Mouse (Mus musculus): ENCODE data around the gene Pltp.

The Pltp gene

GRCm38 (mm10) chr2:164835164-164835563 lies 22.3 kb downstream of the Pltp start:
- no peak for DNase-seq

DNA sequence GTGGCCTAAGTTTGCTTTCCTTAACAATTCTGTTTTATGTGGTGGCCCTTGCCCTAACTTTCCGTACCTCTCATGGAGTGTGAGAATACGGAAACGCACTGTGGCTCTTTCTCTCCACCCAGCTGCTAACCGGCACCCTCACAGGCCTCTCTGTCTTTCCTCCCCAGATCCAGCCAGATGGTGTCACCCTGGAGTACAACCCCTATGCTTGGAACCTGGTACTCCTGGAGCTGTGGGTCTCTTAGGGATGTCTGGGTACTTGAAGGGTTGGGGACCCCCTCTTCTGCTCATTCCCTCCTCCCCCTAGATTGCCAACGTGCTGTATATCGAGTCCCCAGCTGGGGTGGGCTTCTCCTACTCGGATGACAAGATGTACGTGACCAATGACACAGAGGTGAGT lies 23.0 kb downstream of the Pltp start:
- DNase-seq: peak; percentile 41 to 57

DNA sequence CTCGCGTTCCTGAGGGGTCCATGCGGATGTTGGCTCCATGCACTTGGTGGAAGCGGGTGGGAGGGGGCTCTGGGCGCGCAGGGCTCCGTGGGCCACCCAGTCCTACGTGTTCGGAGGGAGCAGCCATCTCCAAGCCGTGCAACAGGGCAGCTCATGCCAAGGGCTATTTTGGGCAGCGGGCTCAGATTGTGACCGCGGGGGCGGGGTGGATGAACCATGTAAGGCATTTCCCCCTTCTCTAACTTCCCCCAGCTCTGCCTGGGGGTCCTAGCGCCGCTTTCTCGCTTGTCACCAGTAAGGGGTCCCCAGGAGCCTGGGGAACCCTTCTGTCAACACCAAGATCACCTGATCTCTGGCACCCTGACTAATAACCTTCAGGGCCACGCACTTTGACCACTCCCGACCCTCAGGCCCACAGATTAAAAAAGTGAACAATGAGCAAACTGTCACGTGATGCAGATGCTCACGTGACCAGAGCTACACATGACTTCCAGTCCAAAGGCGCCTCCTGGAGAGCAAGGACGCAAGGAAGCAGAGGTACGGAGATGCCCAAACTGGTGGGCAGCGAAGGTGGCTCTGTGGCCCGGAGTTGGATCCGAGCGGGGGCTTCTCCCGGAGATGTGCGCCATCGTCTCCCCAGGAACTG lies 24.1 kb downstream of the Pltp start, which contains the start of gene Neurl2:
Gene Neurl2, minus strand, starts transcription at position 143 of the 646 bp plus-strand sequence.
- peak; percentile 84 to 86 for DNase-seq

DNA sequence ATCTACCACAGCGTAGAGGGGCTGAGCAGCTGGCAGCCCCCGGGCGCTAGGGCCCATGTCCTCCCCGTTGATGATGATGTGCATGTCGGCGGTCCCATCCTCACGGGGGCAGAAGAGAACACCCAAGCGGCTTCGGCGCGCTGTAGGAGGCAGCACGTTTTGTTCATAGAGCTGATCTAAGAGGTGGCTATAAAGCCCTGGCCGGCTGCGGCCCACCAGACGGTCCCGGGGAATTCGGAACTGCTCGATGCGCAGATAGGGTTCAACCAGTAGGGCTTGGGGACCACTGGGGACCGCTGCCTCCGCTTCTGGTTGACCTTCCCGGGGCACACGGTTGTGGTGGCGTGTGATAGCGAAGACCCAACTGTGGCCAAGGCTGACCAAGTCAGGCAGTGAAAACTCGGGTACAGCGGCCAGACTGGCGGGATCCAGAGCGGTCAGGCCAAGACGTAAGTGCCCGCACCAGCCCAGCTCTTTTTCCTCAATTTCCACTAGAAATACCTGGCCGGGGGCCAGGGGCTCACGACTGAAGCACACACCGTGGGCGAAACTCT lies 24.7 kb downstream of the Pltp start, which contains the start of gene Ctsa:
Gene Ctsa, plus strand, starts transcription at position 126 of the 554 bp plus-strand sequence.
- peak; percentile 82 for DNase-seq

GRCm38 (mm10) chr2:164832032-164832747 lies 25.3 kb downstream of the Pltp start:
- DNase-seq: no peak

DNA sequence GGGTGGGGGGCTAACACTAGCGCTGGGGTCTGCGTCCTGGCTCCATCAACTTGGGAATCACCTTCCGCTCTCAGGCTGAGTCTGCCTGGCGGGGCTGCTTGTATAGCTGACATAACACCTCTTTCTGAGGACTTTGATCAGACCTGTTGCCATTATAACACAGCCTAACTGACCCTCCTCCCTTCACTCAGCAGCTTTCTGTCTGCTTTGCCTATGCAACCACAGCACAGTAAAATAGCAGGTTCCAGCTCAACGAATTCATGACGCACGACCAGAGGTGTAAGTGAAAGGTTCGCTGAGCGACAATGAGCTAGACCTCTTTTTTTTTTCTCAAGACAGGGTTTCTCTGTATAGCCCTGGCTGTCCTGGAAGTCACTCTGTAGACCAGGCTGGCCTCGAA lies 26.5 kb downstream of the Pltp start:
- no peak for DNase-seq

GRCm38 (mm10) chr2:164829090-164829489 lies 28.4 kb downstream of the Pltp start:
- no peak for DNase-seq

DNA sequence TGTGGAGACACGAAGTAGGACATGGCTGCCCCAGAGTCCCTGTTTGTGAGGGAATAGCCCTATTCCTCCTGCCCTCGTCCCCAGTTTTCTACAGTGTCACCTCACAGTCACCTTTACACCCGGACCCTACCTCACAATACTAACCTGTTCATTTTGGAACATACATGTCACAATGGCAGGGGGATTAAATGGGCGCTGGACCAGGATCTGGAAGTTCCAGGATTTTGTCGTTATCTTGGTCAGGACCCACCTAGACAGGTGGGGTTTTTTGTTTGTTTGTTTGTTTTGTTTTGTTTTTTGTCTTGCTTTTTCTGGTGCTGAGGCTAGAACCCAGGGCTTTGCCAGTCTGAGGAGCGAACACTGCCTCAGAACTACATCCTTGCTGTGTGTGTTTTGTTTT lies 29.1 kb downstream of the Pltp start, which contains the start of gene Spata25:
Gene Spata25, minus strand, starts transcription at position 101 of the 400 bp plus-strand sequence.
- no peak for DNase-seq

DNA sequence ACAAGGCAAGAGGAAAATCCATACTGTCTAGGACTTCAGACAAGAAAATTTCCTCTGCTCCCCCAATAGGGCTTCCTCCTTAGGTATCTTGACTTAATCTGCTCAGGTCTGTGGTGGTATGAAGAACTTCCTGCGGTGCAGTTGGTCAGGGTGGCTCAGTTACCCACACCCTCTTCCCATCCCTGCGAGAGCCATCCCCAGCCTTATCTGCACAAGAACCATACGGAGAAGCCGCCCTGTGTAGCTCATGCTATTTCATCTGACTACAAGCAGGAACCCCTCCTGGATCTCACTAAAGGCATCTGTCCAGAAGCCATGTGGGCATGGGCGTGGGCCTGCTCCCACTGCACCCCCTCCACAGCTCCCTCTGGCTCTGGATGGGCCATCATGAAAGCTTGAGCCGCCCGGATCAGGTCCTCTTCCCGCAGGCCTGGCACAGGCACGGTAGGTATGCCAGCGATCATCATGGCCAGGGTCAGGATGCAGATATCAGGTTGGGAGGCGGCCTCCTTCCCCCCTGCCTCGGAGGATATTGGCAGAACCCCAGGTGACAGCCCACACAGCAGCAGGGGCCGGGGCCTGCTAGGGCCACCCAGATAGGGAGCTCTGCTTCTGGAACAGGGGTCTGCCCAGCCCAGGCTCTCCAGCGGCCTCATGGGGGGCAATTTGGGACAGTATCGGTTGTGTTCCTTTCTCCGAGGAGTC lies 30.2 kb downstream of the Pltp start:
- DNase-seq: no peak

DNA sequence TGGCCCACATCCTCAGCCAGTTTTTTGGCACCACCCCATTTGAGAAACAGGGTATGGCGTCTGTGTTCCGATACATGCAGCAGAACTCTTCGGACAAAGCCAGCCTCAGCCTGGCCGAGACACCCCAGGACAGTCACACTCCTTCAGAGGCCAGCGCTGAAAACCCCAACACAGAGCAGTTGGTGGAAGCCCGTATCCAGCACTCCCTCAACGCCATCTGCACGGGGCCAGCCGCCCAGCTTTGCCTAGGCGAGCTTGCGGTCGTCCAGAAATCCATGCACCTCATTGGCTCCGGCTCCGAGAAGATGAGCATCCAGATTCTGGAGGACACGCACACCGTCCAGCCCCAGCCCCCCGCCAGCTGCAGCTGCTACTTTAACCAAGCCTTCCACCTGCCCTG lies 32.0 kb downstream of the Pltp start:
- no peak for DNase-seq

GRCm38 (mm10) chr2:164823969-164824368 lies 33.5 kb downstream of the Pltp start:
- no peak for DNase-seq

DNA sequence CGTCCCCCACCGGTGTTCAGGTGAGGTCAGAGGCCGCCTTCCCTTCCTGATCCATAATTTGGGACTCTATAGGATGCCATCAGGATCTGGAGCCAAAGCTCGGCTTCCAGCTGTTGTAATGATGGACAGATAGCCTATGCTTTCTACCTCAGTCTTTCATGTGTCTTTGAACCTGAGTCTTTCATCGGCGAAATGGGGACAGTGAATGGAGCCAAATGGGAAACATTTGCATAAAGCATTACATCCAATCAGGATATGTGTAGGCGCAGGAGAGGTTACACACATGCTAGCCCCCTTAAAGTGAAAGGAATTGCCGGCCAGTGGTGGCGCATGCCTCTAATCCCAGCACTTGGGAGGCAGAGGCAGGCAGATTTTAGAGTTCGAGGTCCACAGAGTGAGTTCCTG lies 34.3 kb downstream of the Pltp start:
- peak in 1 of 2 experiments; percentile 17 for DNase-seq

DNA sequence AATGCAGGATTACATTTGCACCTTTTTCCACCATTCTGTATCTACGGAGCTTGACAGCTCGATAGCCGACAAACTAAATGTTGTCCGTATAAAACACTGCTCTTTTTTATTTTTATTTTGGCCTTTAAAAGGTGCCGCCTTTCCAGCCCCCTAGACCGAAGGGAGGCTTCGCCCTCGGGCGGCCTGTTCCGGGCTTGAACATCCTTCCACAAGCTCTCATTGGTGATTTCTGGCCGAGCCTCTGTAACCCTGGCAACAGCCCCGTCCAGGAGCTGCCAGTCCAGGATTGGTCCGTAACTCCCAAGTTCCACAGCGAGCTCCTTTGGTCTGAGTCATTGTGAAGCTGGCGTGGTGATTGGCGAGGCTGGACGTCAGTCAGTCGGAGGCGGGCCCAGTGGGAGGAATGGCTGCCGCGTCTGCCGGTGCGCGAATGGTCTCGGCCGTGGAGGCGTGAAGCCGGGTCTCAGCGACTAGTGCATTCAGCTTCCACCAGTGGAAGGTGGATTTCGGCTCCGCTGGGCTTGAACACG lies 34.8 kb downstream of the Pltp start, which contains the start of gene Zswim1:
Gene Zswim1, plus strand, starts transcription at position 51 of the 530 bp plus-strand sequence.
- DNase-seq: peak; percentile 98 to 100

DNA sequence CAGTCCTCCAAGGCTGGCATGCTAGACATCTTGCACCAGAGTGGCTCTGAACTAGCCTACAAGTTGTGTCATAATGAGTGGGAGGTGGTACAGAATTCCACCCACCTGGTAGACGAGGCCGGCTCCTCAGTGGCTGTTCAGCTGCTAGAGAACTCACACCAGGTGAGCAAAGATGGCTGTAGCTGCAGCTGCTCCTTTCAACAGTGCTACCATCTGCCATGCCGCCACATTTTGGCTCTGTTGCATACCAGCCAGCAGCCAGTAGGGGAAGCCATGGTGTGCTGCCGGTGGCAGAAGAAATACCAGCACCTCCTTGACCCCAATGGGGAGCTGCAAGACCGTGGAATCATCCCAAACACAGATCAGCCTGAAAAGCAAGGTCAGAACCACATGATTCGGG lies 36.5 kb downstream of the Pltp start:
- no peak for DNase-seq

DNA sequence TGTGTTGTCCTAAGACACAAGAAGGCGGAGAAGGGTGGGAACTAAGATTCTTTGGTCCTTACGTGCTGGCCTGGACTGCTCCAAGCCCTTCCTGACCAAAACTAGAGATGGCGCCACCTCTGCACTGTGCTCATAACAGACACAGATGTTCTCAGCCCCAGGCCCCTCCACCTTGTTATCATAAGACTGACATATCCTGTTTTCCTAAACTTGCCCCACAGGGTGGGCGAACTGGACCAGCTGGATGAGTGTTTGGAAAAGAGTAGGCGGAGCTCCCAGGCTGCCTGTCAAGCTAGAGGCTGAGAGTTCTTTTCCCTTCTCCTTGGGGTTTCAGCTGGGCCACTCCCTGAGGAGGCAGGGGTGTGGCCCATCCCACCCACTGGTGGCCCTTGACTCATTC lies 39.8 kb downstream of the Pltp start:
- DNase-seq: no peak

- no peak for DNase-seq
These were observed 40.3 kb downstream of the Pltp start for GRCm38 (mm10) chr2:164817206-164817605.

GRCm38 (mm10) chr2:164815821-164816220 lies 41.7 kb downstream of the Pltp start:
- DNase-seq: no peak

GRCm38 (mm10) chr2:164815348-164815747 lies 42.2 kb downstream of the Pltp start:
- DNase-seq: no peak

- no peak for DNase-seq
These were observed 44.0 kb downstream of the Pltp start for GRCm38 (mm10) chr2:164813557-164813956.

- no peak for DNase-seq
These were observed 50.9 kb downstream of the Pltp start for GRCm38 (mm10) chr2:164806614-164807013.

DNA sequence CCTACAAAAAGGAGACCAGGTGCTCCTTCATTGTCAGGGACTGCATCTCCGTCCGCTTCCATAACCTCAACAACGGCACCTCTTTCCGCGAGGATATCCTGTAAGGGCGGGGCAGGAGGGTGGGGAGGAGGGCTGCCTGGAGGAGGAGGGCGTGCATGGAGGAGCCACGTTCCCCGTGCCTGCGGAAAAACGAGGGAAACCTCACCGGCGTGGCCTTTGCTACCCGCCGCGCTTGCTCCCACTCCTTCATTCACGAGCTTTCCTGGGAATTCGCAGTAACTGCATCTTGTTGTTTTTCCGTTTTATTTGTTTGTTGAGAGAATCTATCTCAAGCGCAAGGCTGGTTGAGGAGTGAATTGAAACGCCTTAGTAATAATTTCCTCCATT lies 52.2 kb downstream of the Pltp start:
- no peak for DNase-seq

DNA sequence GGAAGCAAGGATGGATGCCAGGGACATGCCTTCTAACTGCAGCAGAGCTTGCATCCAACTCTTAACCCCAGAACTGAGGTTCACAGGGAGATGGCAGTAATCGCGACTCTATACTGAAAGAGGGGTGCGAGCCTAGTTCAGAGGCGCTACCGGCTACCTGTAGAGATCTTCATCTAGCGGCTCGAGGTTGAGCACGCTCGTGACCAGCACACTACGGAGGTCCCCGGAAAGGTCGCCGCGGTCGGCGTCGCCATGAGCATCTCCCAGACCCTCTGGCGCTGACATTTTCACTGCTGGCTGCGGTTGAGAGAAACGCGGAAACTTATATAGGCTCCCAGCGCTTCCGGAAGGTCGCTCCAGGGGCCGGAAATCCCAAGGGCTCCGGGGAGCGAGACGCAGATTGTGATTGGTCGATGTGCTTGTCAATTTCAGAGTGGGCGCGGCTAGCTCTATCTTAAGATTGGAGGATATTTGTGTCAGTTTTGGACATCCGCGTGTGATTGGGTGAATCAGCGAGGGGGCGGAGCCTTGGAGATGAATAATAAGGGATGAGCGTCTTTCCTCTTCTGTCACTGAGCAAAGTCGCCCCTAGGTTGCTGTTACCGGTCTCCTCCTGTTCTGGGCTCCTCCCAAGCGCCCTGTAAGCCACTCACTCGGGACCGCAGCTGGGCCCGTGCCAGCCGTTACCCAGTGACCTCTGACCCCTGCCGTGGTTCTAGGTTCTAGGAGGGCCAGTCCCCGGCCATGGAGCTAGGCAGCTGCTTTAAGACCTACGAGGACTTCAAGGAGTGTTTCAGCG lies 52.8 kb downstream of the Pltp start, which contains the start of the genes Acot8 and Zswim3:
Gene Acot8, minus strand, starts transcription at position 350 of the 799 bp plus-strand sequence.
Gene Zswim3, plus strand, starts transcription at position 566 of the 799 bp plus-strand sequence.
- peak; percentile 98 to 99 for DNase-seq
